Mouse (Mus musculus): ENCODE results near the gene Fbxo22. TPM values are rescaled to one million over a fixed set of nuclear protein-coding genes. Genes with fewer than 3 reads are reported as not detected.
"Not testable (repeated sequence)": the region's sequence is repeated elsewhere in the genome, so short reads cannot be mapped to it uniquely, and the experiment has no call there.

Fbxo22 gene
- polyA plus RNA-seq, 1 experiment = 33.5 TPM

- DNase-seq (ENCODE audit: extremely low spot score in 1 of 2, low spot score in 1 of 2) = not testable (repeated sequence)
Observed at GRCm38 (mm10) chr9:55233076-55233475, 24.4 kb downstream of the Fbxo22 start.

GRCm38 (mm10) chr9:55236235-55237165 lies 27.8 kb downstream of the Fbxo22 start:
- DNase-seq (ENCODE audit: extremely low spot score in 1 of 2, low spot score in 1 of 2) = no peak

DNA sequence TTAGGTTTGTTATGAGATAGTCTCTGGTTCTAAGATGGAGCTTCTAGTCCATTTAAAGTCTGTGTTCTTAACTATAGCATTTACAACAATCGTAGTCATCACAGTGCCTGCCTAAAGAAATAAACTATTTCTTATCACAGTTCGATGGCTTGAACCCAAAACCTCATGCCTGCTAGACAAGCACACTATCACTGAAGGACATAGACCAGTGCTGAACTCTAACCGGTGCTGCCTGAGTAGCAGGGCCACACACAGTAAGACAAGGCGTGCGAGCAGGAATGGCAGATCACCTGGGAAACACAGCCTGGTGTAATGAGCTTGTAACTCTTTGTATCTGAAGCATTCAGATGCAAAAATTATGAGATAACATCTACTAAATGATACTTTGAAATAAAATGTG lies 32.1 kb downstream of the Fbxo22 start:
- DNase-seq (ENCODE audit: extremely low spot score in 1 of 2, low spot score in 1 of 2) = no peak

DNA sequence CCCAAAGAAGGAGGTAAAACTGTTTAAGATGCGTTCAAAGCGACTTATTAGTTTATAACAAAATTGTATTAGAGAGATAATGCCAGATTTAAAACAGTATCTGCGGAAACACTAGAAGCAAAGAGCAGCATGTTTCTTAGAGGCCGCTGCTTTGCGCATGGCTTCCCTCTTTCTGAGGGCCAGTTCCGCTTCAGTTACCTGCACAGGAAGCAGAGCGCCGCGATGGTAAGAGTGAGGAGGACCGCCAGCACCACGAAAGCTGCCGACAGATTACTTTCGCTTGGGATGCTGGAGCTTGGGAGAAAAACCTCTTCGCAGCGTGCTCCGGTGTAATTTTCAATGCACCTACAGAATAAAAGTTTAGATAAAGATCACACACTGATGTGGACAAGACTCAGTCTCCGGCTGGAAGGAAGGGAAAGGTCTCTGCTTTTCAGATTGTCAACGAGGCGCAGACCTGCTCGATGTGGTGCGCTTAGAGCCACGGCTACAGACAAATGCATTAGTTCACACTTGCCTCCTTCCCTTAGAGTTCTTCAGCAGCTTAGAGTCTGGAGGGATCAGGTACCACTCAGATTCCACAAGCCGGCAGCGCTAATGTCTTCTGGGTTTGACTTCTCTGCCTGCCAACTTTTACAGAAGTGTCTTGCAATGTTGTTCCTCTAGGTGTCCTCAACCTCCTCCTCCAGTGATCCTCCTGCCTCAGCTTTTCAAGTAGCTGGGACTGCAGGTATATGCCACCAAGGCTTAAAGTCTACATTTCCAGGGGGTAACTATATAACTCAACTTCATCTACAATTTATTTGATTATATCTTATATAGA lies 33.3 kb downstream of the Fbxo22 start:
- no peak for DNase-seq (ENCODE audit: extremely low spot score in 1 of 2, low spot score in 1 of 2)

- no peak for DNase-seq (ENCODE audit: extremely low spot score in 1 of 2, low spot score in 1 of 2)
Observed at GRCm38 (mm10) chr9:55243280-55243679, 34.6 kb downstream of the Fbxo22 start.

- DNase-seq (ENCODE audit: extremely low spot score in 1 of 2, low spot score in 1 of 2) = no peak
Observed at GRCm38 (mm10) chr9:55244079-55244478, 35.4 kb downstream of the Fbxo22 start.

GRCm38 (mm10) chr9:55245057-55245750 lies 36.5 kb downstream of the Fbxo22 start:
- DNase-seq (ENCODE audit: extremely low spot score in 1 of 2, low spot score in 1 of 2) = not testable (repeated sequence)

- DNase-seq (ENCODE audit: extremely low spot score in 1 of 2, low spot score in 1 of 2) = no peak
Observed at GRCm38 (mm10) chr9:55246440-55246839, 37.7 kb downstream of the Fbxo22 start.

- no peak for DNase-seq (ENCODE audit: extremely low spot score in 1 of 2, low spot score in 1 of 2)
Observed at GRCm38 (mm10) chr9:55246918-55247317, 38.2 kb downstream of the Fbxo22 start.

DNA sequence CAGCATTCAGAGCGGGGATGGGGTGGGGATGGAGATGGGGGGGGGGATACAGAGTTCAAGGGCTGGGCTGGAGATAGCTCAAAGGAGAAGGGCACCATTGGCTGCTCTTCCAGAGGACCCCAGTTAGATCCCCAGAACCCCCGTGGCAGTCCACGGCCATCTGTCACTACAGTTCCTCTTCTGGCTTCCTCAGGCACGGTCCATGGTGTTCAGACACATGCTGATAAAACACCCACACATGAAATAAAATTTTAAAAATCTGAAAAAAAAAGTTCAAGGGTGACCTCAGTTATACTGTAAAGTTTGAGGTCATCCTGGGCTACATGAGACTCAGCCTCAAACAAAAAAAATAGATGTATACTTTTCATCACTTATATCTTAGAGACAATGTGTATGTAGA lies 39.7 kb downstream of the Fbxo22 start:
- no peak for DNase-seq (ENCODE audit: extremely low spot score in 1 of 2, low spot score in 1 of 2)

GRCm38 (mm10) chr9:55250595-55251247 lies 42.0 kb downstream of the Fbxo22 start:
- no peak for DNase-seq (ENCODE audit: extremely low spot score in 1 of 2, low spot score in 1 of 2)

DNA sequence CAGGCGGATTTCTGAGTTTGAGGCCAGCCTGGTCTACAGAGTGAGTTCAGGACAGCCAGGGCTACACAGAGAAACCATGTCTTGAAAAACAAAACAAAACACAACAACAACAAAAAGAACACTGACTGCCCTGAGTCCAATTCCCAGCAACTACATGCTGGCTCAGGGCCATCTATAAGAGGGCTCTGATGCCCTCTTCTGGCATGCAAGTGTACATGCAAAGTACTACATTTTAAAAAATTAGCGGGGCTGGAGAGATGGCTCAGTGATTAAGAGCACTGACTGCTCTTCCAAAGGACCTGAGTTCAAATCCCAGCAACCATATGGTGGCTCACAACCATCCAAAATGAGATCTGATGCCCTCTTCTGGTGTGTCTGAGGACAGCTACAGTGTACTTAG lies 43.4 kb downstream of the Fbxo22 start:
- not testable (repeated sequence) for DNase-seq (ENCODE audit: extremely low spot score in 1 of 2, low spot score in 1 of 2)

DNA sequence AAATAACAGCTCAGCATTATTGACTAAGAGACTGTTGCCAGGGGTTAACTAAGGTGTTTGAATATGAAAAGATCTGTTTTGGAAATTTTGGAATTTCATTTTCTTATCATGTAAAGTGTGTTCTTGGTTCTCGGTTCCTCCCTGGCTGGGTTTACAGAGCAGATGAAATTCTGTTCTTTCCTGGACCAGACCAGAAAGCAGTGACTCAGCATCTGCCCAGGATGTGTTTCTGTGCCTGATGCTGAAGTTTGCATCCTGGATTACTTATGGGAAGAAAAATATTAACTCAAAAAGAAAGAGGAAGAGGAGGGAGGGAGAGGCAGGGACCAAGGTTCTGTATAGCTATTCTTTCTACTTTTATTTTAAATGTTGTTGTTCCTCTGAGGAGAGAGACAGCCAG lies 45.1 kb downstream of the Fbxo22 start:
- no peak for DNase-seq (ENCODE audit: extremely low spot score in 1 of 2, low spot score in 1 of 2)

- no peak for DNase-seq (ENCODE audit: extremely low spot score in 1 of 2, low spot score in 1 of 2)
Observed at GRCm38 (mm10) chr9:55255056-55255455, 46.3 kb downstream of the Fbxo22 start.

GRCm38 (mm10) chr9:55255604-55256003 lies 46.9 kb downstream of the Fbxo22 start:
- DNase-seq (ENCODE audit: extremely low spot score in 1 of 2, low spot score in 1 of 2) = no peak

GRCm38 (mm10) chr9:55257105-55257504 lies 48.4 kb downstream of the Fbxo22 start:
- DNase-seq (ENCODE audit: extremely low spot score in 1 of 2, low spot score in 1 of 2) = no peak

GRCm38 (mm10) chr9:55259741-55260140 lies 51.0 kb downstream of the Fbxo22 start:
- no peak for DNase-seq (ENCODE audit: extremely low spot score in 1 of 2, low spot score in 1 of 2)

DNA sequence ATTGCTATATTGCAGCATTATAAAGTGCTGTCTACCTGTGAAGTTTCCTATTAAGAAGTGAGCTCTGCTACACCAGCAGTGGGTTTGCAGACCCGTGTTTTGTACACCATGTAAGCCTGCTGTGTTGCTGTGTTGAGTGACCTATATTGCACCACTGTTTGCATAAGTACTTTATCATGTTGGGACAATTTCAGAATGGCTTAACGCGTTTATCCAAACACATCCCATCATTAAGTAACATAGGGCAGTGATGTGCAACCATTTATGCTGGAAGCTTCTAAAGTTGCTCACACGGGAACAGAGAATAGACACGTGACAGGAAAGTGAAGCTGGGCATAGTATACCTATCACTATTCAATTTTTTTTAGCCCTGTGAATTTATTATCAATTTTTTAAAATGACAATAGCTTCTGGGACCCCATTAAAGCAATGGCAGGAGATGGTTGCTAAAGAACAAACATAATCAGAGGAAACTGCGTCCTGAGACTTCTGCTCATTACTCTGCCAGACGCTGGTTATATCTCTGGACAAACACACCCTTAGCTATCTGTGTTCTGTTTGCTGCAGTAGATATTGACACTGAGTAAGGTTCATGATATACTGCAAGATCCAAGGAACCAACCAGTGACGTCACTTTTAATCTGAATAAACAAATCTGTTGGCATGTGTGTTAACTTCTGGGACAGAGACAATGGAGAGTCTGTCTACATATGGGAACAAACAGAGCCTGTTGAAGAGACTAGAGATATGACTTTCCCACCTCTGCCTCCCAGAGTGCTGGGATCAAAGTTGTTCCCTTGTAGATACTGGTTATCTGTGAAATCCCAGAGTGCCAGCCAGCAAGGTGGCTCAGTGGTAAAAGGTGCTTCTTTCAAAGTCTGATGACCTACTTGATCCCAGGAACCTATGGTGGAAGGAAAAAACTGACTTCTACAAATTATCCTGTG lies 55.9 kb downstream of the Fbxo22 start:
- no peak for DNase-seq (ENCODE audit: extremely low spot score in 1 of 2, low spot score in 1 of 2)

DNA sequence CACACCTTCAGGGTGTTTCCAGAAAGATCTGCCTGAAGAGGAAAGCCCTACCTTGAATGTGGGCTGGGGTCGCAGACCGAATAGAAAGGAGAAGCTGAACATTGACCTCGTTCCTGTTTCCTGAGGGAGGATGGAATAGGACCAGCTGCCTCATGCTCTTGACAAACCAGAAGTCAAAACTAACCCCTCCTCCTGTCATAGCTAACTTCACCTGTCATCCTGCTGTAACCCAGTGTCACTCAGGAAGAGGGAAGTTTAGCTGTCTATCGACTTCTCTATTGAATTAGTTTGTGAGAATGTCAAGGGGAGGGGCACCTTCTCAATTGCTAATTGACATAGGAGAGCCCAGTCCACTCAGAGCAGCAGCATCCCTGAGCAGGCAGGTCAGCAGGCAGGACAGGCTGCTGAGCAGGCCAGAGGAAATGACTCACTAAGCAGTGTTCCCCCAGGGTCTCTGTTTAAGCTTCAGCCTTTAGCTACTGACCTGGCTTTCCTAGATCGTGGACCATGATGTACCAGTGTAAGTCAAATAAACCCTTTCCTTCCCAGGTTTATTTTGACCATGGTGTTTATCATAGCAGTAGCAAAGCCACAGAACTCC lies 63.3 kb downstream of the Fbxo22 start:
- DNase-seq (ENCODE audit: extremely low spot score in 1 of 2, low spot score in 1 of 2) = no peak
